Mouse (Mus musculus): ENCODE results near the gene Cnr1. TPM values are rescaled to one million over a fixed set of nuclear protein-coding genes. Genes with fewer than 3 reads are reported as not detected.

Gene Cnr1
- polyA plus RNA-seq, 1 experiment from 2014 or later, result 0.82 TPM

GRCm38 (mm10) chr4:33901659-33902058 is 22.7 kb upstream of the Cnr1 start:
- 65% methylated on average over 3 of the region's 3 CpGs for WGBS (ENCODE audit: insufficient replicate concordance)
- no peaks in the 10 kb centered on the region for H3K9me3 ChIP-seq (replicated peaks; ENCODE audit: control insufficient read depth, low read length)
- H3K36me3 ChIP-seq (ENCODE audit: control insufficient read depth, insufficient read depth, low read length), result no peaks in the 10 kb centered on the region
- H3K4me2 ChIP-seq, result no peak overlapping the region
- no peaks in the 10 kb centered on the region for H3K4me1 ChIP-seq (ENCODE audit: control insufficient read depth, insufficient read depth, low read length)
- no peak for ATAC-seq (replicated peaks; ENCODE audit: insufficient number of reproducible peaks, low FRiP score, low TSS enrichment)
- H3K27me3 ChIP-seq (ENCODE audit: control insufficient read depth, insufficient read depth, low read length), result no peaks in the 10 kb centered on the region
- no peak overlapping the region for H3K4me3 ChIP-seq (ENCODE audit: low read depth, low read length)
- H3K27ac ChIP-seq (ENCODE audit: low read depth, low read length), result no peak overlapping the region
- H3K9ac ChIP-seq (ENCODE audit: low read depth, low read length), result no peak overlapping the region

- Histone ChIP-seq H3K4me1 (ENCODE audit: control insufficient read depth, insufficient read depth, low read length) (no peaks in the 10 kb centered on the region), H3K9ac (ENCODE audit: low read depth, low read length) (no peak overlapping the region), H3K4me2 (no peak overlapping the region), H3K27me3 (ENCODE audit: control insufficient read depth, insufficient read depth, low read length) (no peaks in the 10 kb centered on the region), H3K27ac (ENCODE audit: low read depth, low read length) (no peak overlapping the region), H3K4me3 (ENCODE audit: low read depth, low read length) (no peak overlapping the region), H3K9me3 (replicated peaks; ENCODE audit: control insufficient read depth, low read length) (no peaks in the 10 kb centered on the region), H3K36me3 (ENCODE audit: control insufficient read depth, insufficient read depth, low read length) (no peaks in the 10 kb centered on the region)
- no peak for ATAC-seq (replicated peaks; ENCODE audit: insufficient number of reproducible peaks, low FRiP score, low TSS enrichment)
- 66% methylated on average over 1 of the region's 1 CpGs for WGBS (ENCODE audit: insufficient replicate concordance)
Measured at GRCm38 (mm10) chr4:33903812-33904340, 20.5 kb upstream of the Cnr1 start.

GRCm38 (mm10) chr4:33904826-33905225 is 19.6 kb upstream of the Cnr1 start:
- Histone ChIP-seq H3K9me3 (replicated peaks; ENCODE audit: control insufficient read depth, low read length) (no peaks in the 10 kb centered on the region), H3K36me3 (ENCODE audit: control insufficient read depth, insufficient read depth, low read length) (no peaks in the 10 kb centered on the region), H3K27ac (ENCODE audit: low read depth, low read length) (no peak overlapping the region), H3K4me2 (no peak overlapping the region), H3K4me3 (ENCODE audit: low read depth, low read length) (no peak overlapping the region), H3K9ac (ENCODE audit: low read depth, low read length) (no peak overlapping the region), H3K27me3 (ENCODE audit: control insufficient read depth, insufficient read depth, low read length) (no peaks in the 10 kb centered on the region), H3K4me1 (ENCODE audit: control insufficient read depth, insufficient read depth, low read length) (no peaks in the 10 kb centered on the region)
- 67% methylated on average over 4 of the region's 4 CpGs for WGBS (ENCODE audit: insufficient replicate concordance)
- ATAC-seq (replicated peaks; ENCODE audit: insufficient number of reproducible peaks, low FRiP score, low TSS enrichment), result no peak

GRCm38 (mm10) chr4:33908786-33909185 is 15.6 kb upstream of the Cnr1 start:
- H3K4me3 ChIP-seq (ENCODE audit: low read depth, low read length), result no peak overlapping the region
- no peak overlapping the region for H3K9ac ChIP-seq (ENCODE audit: low read depth, low read length)
- H3K4me1 ChIP-seq (ENCODE audit: control insufficient read depth, insufficient read depth, low read length), result no peaks in the 10 kb centered on the region
- no peaks in the 10 kb centered on the region for H3K27me3 ChIP-seq (ENCODE audit: control insufficient read depth, insufficient read depth, low read length)
- no peak for ATAC-seq (replicated peaks; ENCODE audit: insufficient number of reproducible peaks, low FRiP score, low TSS enrichment)
- no peaks in the 10 kb centered on the region for H3K36me3 ChIP-seq (ENCODE audit: control insufficient read depth, insufficient read depth, low read length)
- no peaks in the 10 kb centered on the region for H3K9me3 ChIP-seq (replicated peaks; ENCODE audit: control insufficient read depth, low read length)
- H3K4me2 ChIP-seq, result no peak overlapping the region
- H3K27ac ChIP-seq (ENCODE audit: low read depth, low read length), result no peak overlapping the region
- 49% methylated on average over 3 of the region's 3 CpGs for WGBS (ENCODE audit: insufficient replicate concordance)

- 80% methylated on average over 5 of the region's 5 CpGs for WGBS (ENCODE audit: insufficient replicate concordance)
Measured at GRCm38 (mm10) chr4:33915730-33916129, 8.7 kb upstream of the Cnr1 start.

GRCm38 (mm10) chr4:33920807-33921206 is 3.6 kb upstream of the Cnr1 start:
- no peak overlapping the region for H3K9ac ChIP-seq (ENCODE audit: low read depth, low read length)
- no peak for ATAC-seq (replicated peaks; ENCODE audit: insufficient number of reproducible peaks, low FRiP score, low TSS enrichment)
- no peak overlapping the region for H3K27ac ChIP-seq (ENCODE audit: low read depth, low read length)
- H3K9me3 ChIP-seq (replicated peaks; ENCODE audit: control insufficient read depth, low read length), result no peaks in the 10 kb centered on the region
- no peaks in the 10 kb centered on the region for H3K36me3 ChIP-seq (ENCODE audit: control insufficient read depth, insufficient read depth, low read length)
- H3K27me3 ChIP-seq (ENCODE audit: control insufficient read depth, insufficient read depth, low read length), result peaks cover 17% of the 10 kb centered on the region
- no peak overlapping the region for H3K4me3 ChIP-seq (ENCODE audit: low read depth, low read length)
- 41% methylated on average over 5 of the region's 5 CpGs for WGBS (ENCODE audit: insufficient replicate concordance)
- no peak overlapping the region for H3K4me2 ChIP-seq
- H3K4me1 ChIP-seq (ENCODE audit: control insufficient read depth, insufficient read depth, low read length), result peaks cover 2% of the 10 kb centered on the region; the same call in 1 of the 2 replicates

More at GRCm38 (mm10) chr4:33915730-33916129, 8.7 kb upstream of the Cnr1 start:
- Histone ChIP-seq H3K36me3 (ENCODE audit: control insufficient read depth, insufficient read depth, low read length) (no peaks in the 10 kb centered on the region), H3K9me3 (replicated peaks; ENCODE audit: control insufficient read depth, low read length) (no peaks in the 10 kb centered on the region), H3K27ac (ENCODE audit: low read depth, low read length) (no peak overlapping the region), H3K27me3 (ENCODE audit: control insufficient read depth, insufficient read depth, low read length) (peaks cover 2% of the 10 kb centered on the region), H3K4me1 (ENCODE audit: control insufficient read depth, insufficient read depth, low read length) (no peaks in the 10 kb centered on the region), H3K4me3 (ENCODE audit: low read depth, low read length) (no peak overlapping the region), H3K4me2 (no peak overlapping the region), H3K9ac (ENCODE audit: low read depth, low read length) (no peak overlapping the region)
- no peak for ATAC-seq (replicated peaks; ENCODE audit: insufficient number of reproducible peaks, low FRiP score, low TSS enrichment)

- H3K27me3 ChIP-seq (ENCODE audit: control insufficient read depth, insufficient read depth, low read length), result peaks cover 17% of the 10 kb centered on the region
Measured at GRCm38 (mm10) chr4:33923151-33923760, 1.1 kb upstream of the Cnr1 start.

GRCm38 (mm10) chr4:33923761-33924233 is 596 bp upstream of the Cnr1 start:
- H3K4me1 ChIP-seq (ENCODE audit: control insufficient read depth, insufficient read depth, low read length), result peaks cover 2% of the 10 kb centered on the region; the same call in 1 of the 2 replicates
- no peaks in the 10 kb centered on the region for H3K9me3 ChIP-seq (replicated peaks; ENCODE audit: control insufficient read depth, low read length)
- peak overlapping the region; percentile 64 for H3K4me3 ChIP-seq (ENCODE audit: low read depth, low read length)
- peak; percentile 39; the same call in 1 of the 2 replicates for ATAC-seq (replicated peaks; ENCODE audit: insufficient number of reproducible peaks, low FRiP score, low TSS enrichment)
- no peaks in the 10 kb centered on the region for H3K36me3 ChIP-seq (ENCODE audit: control insufficient read depth, insufficient read depth, low read length)
- peak overlapping the region; percentile 98 for H3K4me2 ChIP-seq
- no peak overlapping the region for H3K27ac ChIP-seq (ENCODE audit: low read depth, low read length)
- peaks cover 17% of the 10 kb centered on the region for H3K27me3 ChIP-seq (ENCODE audit: control insufficient read depth, insufficient read depth, low read length)
- WGBS (ENCODE audit: insufficient replicate concordance), result under 1% methylated on average over 30 of the region's 55 CpGs
- H3K9ac ChIP-seq (ENCODE audit: low read depth, low read length), result peak overlapping the region; percentile 80

More at GRCm38 (mm10) chr4:33923151-33923760, 1.1 kb upstream of the Cnr1 start:
- Histone ChIP-seq H3K4me1 (ENCODE audit: control insufficient read depth, insufficient read depth, low read length) (peaks cover 2% of the 10 kb centered on the region; the same call in 1 of the 2 replicates), H3K36me3 (ENCODE audit: control insufficient read depth, insufficient read depth, low read length) (no peaks in the 10 kb centered on the region), H3K4me2 (peak overlapping the region; percentile 98), H3K9ac (ENCODE audit: low read depth, low read length) (peak overlapping the region; percentile 80; the same call in 1 of the 2 replicates), H3K9me3 (replicated peaks; ENCODE audit: control insufficient read depth, low read length) (no peaks in the 10 kb centered on the region), H3K4me3 (ENCODE audit: low read depth, low read length) (peak overlapping the region; percentile 64), H3K27ac (ENCODE audit: low read depth, low read length) (no peak overlapping the region)
- WGBS (ENCODE audit: insufficient replicate concordance), result 2% methylated on average over 19 of the region's 19 CpGs
- ATAC-seq (replicated peaks; ENCODE audit: insufficient number of reproducible peaks, low FRiP score, low TSS enrichment), result no peak

GRCm38 (mm10) chr4:33924889-33925245 is 474 bp downstream of the Cnr1 start:
- peak; percentile 43 for ATAC-seq (replicated peaks; ENCODE audit: insufficient number of reproducible peaks, low FRiP score, low TSS enrichment)
- Histone ChIP-seq H3K9me3 (replicated peaks; ENCODE audit: control insufficient read depth, low read length) (no peaks in the 10 kb centered on the region), H3K9ac (ENCODE audit: low read depth, low read length) (peak overlapping the region; percentile 80), H3K36me3 (ENCODE audit: control insufficient read depth, insufficient read depth, low read length) (no peaks in the 10 kb centered on the region), H3K27ac (ENCODE audit: low read depth, low read length) (no peak overlapping the region), H3K4me1 (ENCODE audit: control insufficient read depth, insufficient read depth, low read length) (peaks cover 2% of the 10 kb centered on the region; the same call in 1 of the 2 replicates), H3K4me2 (peak overlapping the region; percentile 98), H3K4me3 (ENCODE audit: low read depth, low read length) (peak overlapping the region; percentile 64), H3K27me3 (ENCODE audit: control insufficient read depth, insufficient read depth, low read length) (peaks cover 17% of the 10 kb centered on the region)
- under 1% methylated on average over 19 of the region's 24 CpGs for WGBS (ENCODE audit: insufficient replicate concordance)
